Mouse (Mus musculus): ENCODE data around the gene Tll1. TPM values are rescaled to one million over a fixed set of nuclear protein-coding genes. Genes with fewer than 3 reads are reported as not detected.

Gene Tll1
- polyA plus RNA-seq, 1 experiment from 2014 or later = 1.2 TPM

DNA sequence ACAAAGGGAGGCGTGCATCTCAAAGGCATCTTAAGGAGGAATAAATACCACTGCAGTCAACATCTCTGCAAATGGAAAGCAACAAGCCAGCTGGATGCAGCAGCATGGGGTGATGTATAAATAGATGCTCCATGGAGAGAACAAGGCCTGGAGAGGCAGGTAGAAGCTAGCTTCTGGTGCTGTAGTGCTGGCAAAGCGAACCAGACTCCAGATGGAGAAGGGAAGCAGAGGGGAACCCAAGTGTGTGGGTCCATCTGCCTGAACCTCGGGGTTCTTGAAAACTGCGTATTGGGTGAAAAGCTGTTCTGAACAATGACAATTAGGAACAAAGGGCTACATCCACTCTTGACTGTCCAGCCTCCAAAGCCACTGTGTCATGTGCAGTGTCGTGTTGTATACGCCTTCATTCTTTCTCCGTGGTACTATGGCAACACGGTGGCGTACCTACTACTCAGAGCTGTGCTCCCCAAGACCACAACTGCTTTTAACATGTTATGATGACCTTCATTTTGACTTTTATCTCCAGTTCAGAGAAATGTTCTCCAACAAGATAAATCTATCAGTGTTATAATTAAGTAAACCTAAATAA is 53.8 kb downstream of the Tll1 start:
- Histone ChIP-seq H3K27me3 (ENCODE audit: control insufficient read depth, insufficient read depth, low read length) (no peaks in the 10 kb centered on the region), H3K4me3 (ENCODE audit: low read length) (no peak overlapping the region), H3K9ac (ENCODE audit: low read length) (no peak overlapping the region), H3K4me1 (ENCODE audit: control insufficient read depth, insufficient read depth, low read length) (peaks cover 2% of the 10 kb centered on the region; the same call in 1 of the 2 replicates), H3K9me3 (replicated peaks; ENCODE audit: control insufficient read depth, low read length) (no peaks in the 10 kb centered on the region), H3K36me3 (ENCODE audit: control insufficient read depth, insufficient read depth) (no peaks in the 10 kb centered on the region), H3K4me2 (ENCODE audit: low read depth, low read length) (no peak overlapping the region), H3K27ac (ENCODE audit: low read length) (no peak overlapping the region)
- 82% methylated on average over 9 of the region's 9 CpGs for WGBS
- no peak for ATAC-seq (replicated peaks; ENCODE audit: extremely low read depth, insufficient read depth, low FRiP score)

DNA sequence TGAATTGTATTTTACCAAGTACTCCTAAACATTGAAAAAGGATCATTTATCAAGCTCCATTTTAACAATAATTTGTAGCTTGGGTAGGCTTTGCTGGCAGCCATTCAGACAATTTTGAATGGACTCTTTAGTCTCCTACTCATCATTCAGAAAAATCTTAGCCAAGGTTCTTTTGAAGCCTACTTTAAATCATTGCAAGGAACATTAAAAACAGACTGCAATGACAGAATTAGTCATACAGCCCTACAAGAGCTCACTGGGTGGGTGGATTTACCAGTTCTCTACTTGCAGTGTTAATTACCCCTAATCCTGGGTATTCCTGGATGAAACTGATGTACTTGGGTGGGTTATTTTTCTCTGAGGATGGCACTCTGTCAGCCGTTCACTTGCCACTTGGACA is 69.5 kb downstream of the Tll1 start:
- WGBS = 68% methylated on average over 1 of the region's 1 CpGs
- H3K4me1 ChIP-seq (ENCODE audit: control insufficient read depth, insufficient read depth, low read length) = no peaks in the 10 kb centered on the region
- no peak for ATAC-seq (replicated peaks; ENCODE audit: extremely low read depth, insufficient read depth, low FRiP score)
- H3K9ac ChIP-seq (ENCODE audit: low read length) = no peak overlapping the region
- no peak overlapping the region for H3K4me3 ChIP-seq (ENCODE audit: low read length)
- no peaks in the 10 kb centered on the region for H3K27me3 ChIP-seq (ENCODE audit: control insufficient read depth, insufficient read depth, low read length)
- H3K36me3 ChIP-seq (ENCODE audit: control insufficient read depth, insufficient read depth) = no peaks in the 10 kb centered on the region
- H3K9me3 ChIP-seq (replicated peaks; ENCODE audit: control insufficient read depth, low read length) = no peaks in the 10 kb centered on the region
- H3K4me2 ChIP-seq (ENCODE audit: low read depth, low read length) = no peak overlapping the region
- H3K27ac ChIP-seq (ENCODE audit: low read length) = no peak overlapping the region

DNA sequence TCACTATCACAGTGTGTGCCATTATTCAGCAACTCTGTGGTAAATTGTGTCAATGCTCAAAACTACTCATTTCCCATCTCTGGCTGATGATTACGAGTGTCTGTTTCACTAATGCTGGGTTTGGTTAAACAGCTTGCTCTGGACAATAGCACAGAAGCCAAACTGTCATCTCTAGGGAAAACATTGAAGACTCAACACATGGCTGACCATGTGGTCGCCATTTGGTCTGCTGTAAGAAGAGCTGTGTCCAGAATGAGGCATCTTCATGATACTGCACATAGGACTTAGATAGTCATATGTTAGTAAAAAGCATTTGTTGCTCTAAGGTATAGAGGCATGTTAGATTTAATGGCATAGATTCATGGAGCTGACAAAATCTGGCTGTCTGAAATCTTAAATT is 98.9 kb downstream of the Tll1 start:
- Histone ChIP-seq H3K9me3 (replicated peaks; ENCODE audit: control insufficient read depth, low read length) (no peaks in the 10 kb centered on the region), H3K27me3 (ENCODE audit: control insufficient read depth, insufficient read depth, low read length) (no peaks in the 10 kb centered on the region), H3K4me2 (ENCODE audit: low read depth, low read length) (no peak overlapping the region), H3K27ac (ENCODE audit: low read length) (no peak overlapping the region), H3K4me3 (ENCODE audit: low read length) (no peak overlapping the region), H3K4me1 (ENCODE audit: control insufficient read depth, insufficient read depth, low read length) (no peaks in the 10 kb centered on the region), H3K9ac (ENCODE audit: low read length) (no peak overlapping the region), H3K36me3 (ENCODE audit: control insufficient read depth, insufficient read depth) (no peaks in the 10 kb centered on the region)
- ATAC-seq (replicated peaks; ENCODE audit: extremely low read depth, insufficient read depth, low FRiP score) = no peak
- 82% methylated on average over 2 of the region's 2 CpGs for WGBS

DNA sequence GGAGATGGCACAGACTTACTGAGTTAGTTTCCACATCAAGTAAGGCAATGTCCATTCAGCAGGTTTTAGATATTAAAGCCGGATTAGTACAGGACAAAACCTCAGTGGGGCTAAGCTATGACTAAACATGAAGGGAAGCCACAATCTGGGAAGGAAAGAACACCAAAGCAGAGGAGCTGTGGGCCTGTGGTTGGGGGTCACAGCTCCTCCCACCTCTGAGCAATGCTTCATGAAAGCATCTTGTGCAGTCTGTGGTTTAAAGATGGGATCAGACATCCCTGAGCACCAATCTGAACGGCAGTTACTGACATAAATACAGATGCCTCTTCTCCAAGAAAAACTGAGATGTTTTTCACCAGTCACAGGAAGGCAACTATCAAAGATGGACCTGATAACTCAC is 132.7 kb downstream of the Tll1 start:
- no peak overlapping the region for H3K4me3 ChIP-seq (ENCODE audit: low read length)
- H3K27me3 ChIP-seq (ENCODE audit: control insufficient read depth, insufficient read depth, low read length) = no peaks in the 10 kb centered on the region
- no peaks in the 10 kb centered on the region for H3K36me3 ChIP-seq (ENCODE audit: control insufficient read depth, insufficient read depth)
- no peaks in the 10 kb centered on the region for H3K9me3 ChIP-seq (replicated peaks; ENCODE audit: control insufficient read depth, low read length)
- no peak overlapping the region for H3K4me2 ChIP-seq (ENCODE audit: low read depth, low read length)
- no peak for ATAC-seq (replicated peaks; ENCODE audit: extremely low read depth, insufficient read depth, low FRiP score)
- H3K9ac ChIP-seq (ENCODE audit: low read length) = no peak overlapping the region
- H3K4me1 ChIP-seq (ENCODE audit: control insufficient read depth, insufficient read depth, low read length) = no peaks in the 10 kb centered on the region
- no peak overlapping the region for H3K27ac ChIP-seq (ENCODE audit: low read length)
- WGBS = 59% methylated on average over 2 of the region's 2 CpGs

DNA sequence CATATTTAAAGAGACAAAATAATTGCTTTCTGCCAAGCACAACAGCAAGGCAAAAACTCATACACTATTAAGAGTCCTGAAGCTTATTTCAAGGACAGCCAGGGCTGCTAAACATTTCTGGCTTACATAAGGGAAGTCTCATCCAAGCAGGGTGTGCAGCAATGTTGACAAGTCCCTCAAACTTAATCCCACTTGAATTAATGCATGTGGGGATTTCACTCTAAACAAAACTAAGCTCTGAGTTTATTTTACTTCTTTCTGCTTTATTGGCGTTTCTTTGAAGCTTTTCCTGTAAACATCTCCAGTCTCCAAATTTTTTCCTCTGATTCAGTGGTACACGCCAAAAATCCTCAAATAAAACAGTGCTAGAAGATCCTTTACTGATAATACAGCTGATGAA is 146.2 kb downstream of the Tll1 start:
- Histone ChIP-seq H3K4me2 (ENCODE audit: low read depth, low read length) (no peak overlapping the region), H3K9me3 (replicated peaks; ENCODE audit: control insufficient read depth, low read length) (no peaks in the 10 kb centered on the region), H3K27me3 (ENCODE audit: control insufficient read depth, insufficient read depth, low read length) (no peaks in the 10 kb centered on the region), H3K4me3 (ENCODE audit: low read length) (no peak overlapping the region), H3K4me1 (ENCODE audit: control insufficient read depth, insufficient read depth, low read length) (no peaks in the 10 kb centered on the region), H3K36me3 (ENCODE audit: control insufficient read depth, insufficient read depth) (no peaks in the 10 kb centered on the region), H3K27ac (ENCODE audit: low read length) (no peak overlapping the region), H3K9ac (ENCODE audit: low read length) (no peak overlapping the region)
- ATAC-seq (replicated peaks; ENCODE audit: extremely low read depth, insufficient read depth, low FRiP score) = no peak
- WGBS = 53% methylated on average over 2 of the region's 2 CpGs

DNA sequence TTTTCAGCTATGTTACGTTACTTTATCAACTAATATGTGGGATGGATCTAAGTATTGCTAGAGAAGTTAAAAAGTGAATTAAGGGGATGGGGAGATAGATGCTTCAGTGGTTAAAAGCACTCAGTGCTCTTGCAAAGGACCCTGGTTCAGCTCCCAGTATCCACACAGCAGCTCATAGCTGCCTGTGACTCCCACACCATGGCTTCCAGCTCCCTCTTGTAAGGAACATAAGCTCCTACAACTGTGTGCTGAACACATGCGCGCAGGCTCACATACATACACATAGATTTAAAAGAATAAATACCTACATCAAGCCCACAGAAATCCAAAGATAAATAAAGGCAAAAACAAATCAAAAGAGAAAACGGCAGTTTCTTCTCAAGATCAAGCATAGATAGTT is 148.5 kb downstream of the Tll1 start:
- Histone ChIP-seq H3K27me3 (ENCODE audit: control insufficient read depth, insufficient read depth, low read length) (no peaks in the 10 kb centered on the region), H3K4me1 (ENCODE audit: control insufficient read depth, insufficient read depth, low read length) (no peaks in the 10 kb centered on the region), H3K4me2 (ENCODE audit: low read depth, low read length) (no peak overlapping the region), H3K9me3 (replicated peaks; ENCODE audit: control insufficient read depth, low read length) (no peaks in the 10 kb centered on the region), H3K9ac (ENCODE audit: low read length) (no peak overlapping the region), H3K4me3 (ENCODE audit: low read length) (no peak overlapping the region), H3K27ac (ENCODE audit: low read length) (no peak overlapping the region), H3K36me3 (ENCODE audit: control insufficient read depth, insufficient read depth) (no peaks in the 10 kb centered on the region)
- no peak for ATAC-seq (replicated peaks; ENCODE audit: extremely low read depth, insufficient read depth, low FRiP score)
- 80% methylated on average over 4 of the region's 4 CpGs for WGBS

DNA sequence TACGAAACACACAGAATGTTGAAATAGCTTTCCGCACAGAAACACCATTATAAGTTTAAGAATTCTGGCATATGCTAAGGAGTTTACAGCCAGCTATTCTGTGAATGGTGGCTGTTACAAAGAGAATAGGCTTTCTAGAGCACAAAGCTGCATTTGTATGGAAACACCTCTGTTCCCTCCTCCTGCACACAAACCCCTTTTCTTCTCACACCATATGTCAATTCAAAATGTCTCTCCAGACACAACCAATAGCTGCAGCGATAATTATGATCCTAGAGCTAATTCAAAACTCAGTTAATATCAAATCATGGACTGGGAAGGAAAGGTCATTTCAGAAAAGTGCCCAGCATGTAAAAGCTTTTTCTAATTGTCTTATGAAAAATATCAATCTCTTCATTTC is 157.5 kb downstream of the Tll1 start:
- no peaks in the 10 kb centered on the region for H3K9me3 ChIP-seq (replicated peaks; ENCODE audit: control insufficient read depth, low read length)
- no peak overlapping the region for H3K4me3 ChIP-seq (ENCODE audit: low read length)
- H3K27ac ChIP-seq (ENCODE audit: low read length) = no peak overlapping the region
- 84% methylated on average over 3 of the region's 3 CpGs for WGBS
- H3K4me2 ChIP-seq (ENCODE audit: low read depth, low read length) = no peak overlapping the region
- H3K27me3 ChIP-seq (ENCODE audit: control insufficient read depth, insufficient read depth, low read length) = no peaks in the 10 kb centered on the region
- no peak for ATAC-seq (replicated peaks; ENCODE audit: extremely low read depth, insufficient read depth, low FRiP score)
- no peak overlapping the region for H3K9ac ChIP-seq (ENCODE audit: low read length)
- H3K4me1 ChIP-seq (ENCODE audit: control insufficient read depth, insufficient read depth, low read length) = no peaks in the 10 kb centered on the region
- no peaks in the 10 kb centered on the region for H3K36me3 ChIP-seq (ENCODE audit: control insufficient read depth, insufficient read depth)

DNA sequence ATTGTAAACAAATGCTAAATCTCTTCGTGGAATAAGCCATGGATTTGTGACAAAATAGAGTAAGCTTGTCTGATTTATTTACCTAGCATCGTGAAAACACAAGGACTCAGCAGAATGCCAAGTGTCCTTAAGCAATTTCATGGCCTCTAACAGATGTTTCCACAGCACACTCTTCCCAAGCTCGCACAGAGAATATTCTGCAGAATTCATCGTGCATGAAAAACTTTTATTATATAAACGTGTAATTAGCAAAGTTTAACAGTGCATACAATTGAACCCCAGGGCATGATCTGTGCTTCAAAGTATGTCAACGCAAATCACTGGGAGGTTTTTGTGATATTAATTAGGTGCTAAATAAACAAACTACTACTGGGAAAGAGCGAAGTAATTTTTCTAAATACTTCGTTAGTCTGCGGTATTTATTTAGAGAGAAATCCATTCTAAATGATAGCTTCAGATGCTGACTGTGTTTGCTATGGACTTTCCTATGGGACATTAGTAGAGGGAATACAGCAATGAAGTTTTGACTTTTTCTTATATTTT is 158.0 kb downstream of the Tll1 start:
- no peak overlapping the region for H3K27ac ChIP-seq (ENCODE audit: low read length)
- 70% methylated on average over 9 of the region's 9 CpGs for WGBS
- ATAC-seq (replicated peaks; ENCODE audit: extremely low read depth, insufficient read depth, low FRiP score) = no peak
- H3K9ac ChIP-seq (ENCODE audit: low read length) = no peak overlapping the region
- H3K4me1 ChIP-seq (ENCODE audit: control insufficient read depth, insufficient read depth, low read length) = no peaks in the 10 kb centered on the region
- H3K27me3 ChIP-seq (ENCODE audit: control insufficient read depth, insufficient read depth, low read length) = no peaks in the 10 kb centered on the region
- no peak overlapping the region for H3K4me2 ChIP-seq (ENCODE audit: low read depth, low read length)
- no peaks in the 10 kb centered on the region for H3K36me3 ChIP-seq (ENCODE audit: control insufficient read depth, insufficient read depth)
- H3K4me3 ChIP-seq (ENCODE audit: low read length) = no peak overlapping the region
- H3K9me3 ChIP-seq (replicated peaks; ENCODE audit: control insufficient read depth, low read length) = no peaks in the 10 kb centered on the region

DNA sequence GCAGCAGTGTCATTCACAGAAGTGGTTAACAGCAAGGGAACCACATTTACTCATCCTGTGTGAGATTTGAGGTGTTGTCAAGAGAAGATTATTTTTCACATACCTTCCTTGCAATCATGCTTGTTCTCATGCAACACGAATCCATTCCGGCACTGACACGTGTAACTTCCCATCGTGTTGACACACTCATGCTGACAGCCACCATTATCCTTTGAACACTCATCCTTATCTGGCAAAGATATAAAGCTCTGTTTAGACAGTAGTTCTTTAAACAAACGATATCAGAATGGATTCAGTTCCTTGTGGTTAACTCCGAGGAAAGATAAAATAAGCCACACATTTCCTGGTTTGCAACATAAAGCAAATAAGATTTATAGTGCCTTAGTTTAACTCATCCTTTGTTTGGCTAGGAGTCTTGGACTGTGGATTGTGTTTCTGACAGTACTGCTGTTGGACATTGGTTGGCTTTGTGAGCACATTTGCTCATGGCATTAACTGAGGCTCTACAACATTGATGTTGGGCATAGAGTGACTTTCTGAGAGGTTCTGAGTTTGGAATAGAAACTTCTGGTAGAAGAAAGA is 164.7 kb downstream of the Tll1 start:
- no peaks in the 10 kb centered on the region for H3K9me3 ChIP-seq (replicated peaks; ENCODE audit: control insufficient read depth, low read length)
- WGBS = 7% methylated on average over 6 of the region's 6 CpGs
- H3K27me3 ChIP-seq (ENCODE audit: control insufficient read depth, insufficient read depth, low read length) = no peaks in the 10 kb centered on the region
- 0 out of 2 replicates have a peak, but pooled peaks cover 2% of the 10 kb centered on the region for H3K4me1 ChIP-seq (ENCODE audit: control insufficient read depth, insufficient read depth, low read length)
- H3K4me2 ChIP-seq (ENCODE audit: low read depth, low read length) = no peak overlapping the region
- no peaks in the 10 kb centered on the region for H3K36me3 ChIP-seq (ENCODE audit: control insufficient read depth, insufficient read depth)
- no peak overlapping the region for H3K27ac ChIP-seq (ENCODE audit: low read length)
- no peak for ATAC-seq (replicated peaks; ENCODE audit: extremely low read depth, insufficient read depth, low FRiP score)
- H3K4me3 ChIP-seq (ENCODE audit: low read length) = no peak overlapping the region
- H3K9ac ChIP-seq (ENCODE audit: low read length) = no peak overlapping the region
